Mouse (Mus musculus): ENCODE measurements around the gene Sema6b. TPM values are rescaled to one million over a fixed set of nuclear protein-coding genes. Genes with fewer than 3 reads are reported as not detected.

Sema6b gene
- polyA plus RNA-seq, 1 experiment from 2014 or later, result 2.5 TPM

- Histone ChIP-seq H3K4me1 (peaks cover 10% of the 10 kb centered on the region), H3K9me3 (peaks cover 10% of the 10 kb centered on the region), H3K27ac (no peak overlapping the region), H3K4me2 (no peak overlapping the region), H3K27me3 (peaks cover 44% of the 10 kb centered on the region), H3K9ac (no peak overlapping the region), H3K4me3 (no peak overlapping the region), H3K36me3 (peaks cover 28% of the 10 kb centered on the region; the same call in 1 of the 2 replicates)
- ATAC-seq (ENCODE audit: insufficient number of reproducible peaks, insufficient read depth, low FRiP score, low TSS enrichment, low read depth), result no peak
- 53% methylated on average over 11 of the region's 11 CpGs for WGBS
Measured at GRCm38 (mm10) chr17:56126175-56126574, 14.0 kb downstream of the Sema6b start.

- no peak for ATAC-seq (ENCODE audit: insufficient number of reproducible peaks, insufficient read depth, low FRiP score, low TSS enrichment, low read depth)
- WGBS, result 88% methylated on average over 4 of the region's 4 CpGs
- Histone ChIP-seq H3K9ac (no peak overlapping the region), H3K36me3 (peaks cover 21% of the 10 kb centered on the region; the same call in 1 of the 2 replicates), H3K27ac (no peak overlapping the region), H3K9me3 (peaks cover 10% of the 10 kb centered on the region), H3K4me2 (no peak overlapping the region), H3K4me3 (no peak overlapping the region), H3K4me1 (peaks cover 14% of the 10 kb centered on the region), H3K27me3 (peaks cover 53% of the 10 kb centered on the region)
Measured at GRCm38 (mm10) chr17:56125276-56125630, 14.9 kb downstream of the Sema6b start.

GRCm38 (mm10) chr17:56124377-56125275 lies 15.5 kb downstream of the Sema6b start:
- H3K27ac ChIP-seq, result no peak overlapping the region
- peaks cover 10% of the 10 kb centered on the region for H3K9me3 ChIP-seq
- ATAC-seq (ENCODE audit: insufficient number of reproducible peaks, insufficient read depth, low FRiP score, low TSS enrichment, low read depth), result no peak
- 10% methylated on average over 58 of the region's 59 CpGs for WGBS
- peaks cover 21% of the 10 kb centered on the region for H3K4me1 ChIP-seq
- peak overlapping the region; percentile 62 for H3K9ac ChIP-seq
- peak overlapping the region; percentile 41 for H3K4me3 ChIP-seq
- H3K27me3 ChIP-seq, result peaks cover 59% of the 10 kb centered on the region
- H3K4me2 ChIP-seq, result peak overlapping the region; percentile 72
- H3K36me3 ChIP-seq, result peaks cover 18% of the 10 kb centered on the region; the same call in 1 of the 2 replicates

GRCm38 (mm10) chr17:56123681-56124340 lies 16.3 kb downstream of the Sema6b start:
- peaks cover 68% of the 10 kb centered on the region for H3K27me3 ChIP-seq
- peak overlapping the region; percentile 72 for H3K4me2 ChIP-seq
- no peak overlapping the region for H3K27ac ChIP-seq
- H3K4me1 ChIP-seq, result peaks cover 22% of the 10 kb centered on the region
- peak overlapping the region; percentile 62 for H3K9ac ChIP-seq
- 45% methylated on average over 59 of the region's 59 CpGs for WGBS
- peaks cover 10% of the 10 kb centered on the region for H3K9me3 ChIP-seq
- H3K36me3 ChIP-seq, result peaks cover 18% of the 10 kb centered on the region; the same call in 1 of the 2 replicates
- no peak for ATAC-seq (ENCODE audit: insufficient number of reproducible peaks, insufficient read depth, low FRiP score, low TSS enrichment, low read depth)
- H3K4me3 ChIP-seq, result peak overlapping the region; percentile 41

- peaks cover 15% of the 10 kb centered on the region; the same call in 1 of the 2 replicates for H3K36me3 ChIP-seq
- peaks cover 22% of the 10 kb centered on the region for H3K4me1 ChIP-seq
- no peak overlapping the region for H3K4me2 ChIP-seq
- H3K4me3 ChIP-seq, result no peak overlapping the region
- H3K9ac ChIP-seq, result no peak overlapping the region
- WGBS, result 83% methylated on average over 12 of the region's 12 CpGs
- no peak overlapping the region for H3K27ac ChIP-seq
- H3K27me3 ChIP-seq, result peaks cover 74% of the 10 kb centered on the region
- ATAC-seq (ENCODE audit: insufficient number of reproducible peaks, insufficient read depth, low FRiP score, low TSS enrichment, low read depth), result no peak
- peaks cover 10% of the 10 kb centered on the region for H3K9me3 ChIP-seq
Measured at GRCm38 (mm10) chr17:56123161-56123560, 17.0 kb downstream of the Sema6b start.

GRCm38 (mm10) chr17:56121826-56122225 lies 18.3 kb downstream of the Sema6b start, which contains the start of gene Lrg1:
TSS of gene Lrg1 (minus strand) at chr17:56122001.
- H3K4me2 ChIP-seq, result no peak within 1 kb of the TSS
- peaks cover 27% of the 10 kb centered on the region for H3K4me1 ChIP-seq
- no peak for ATAC-seq (ENCODE audit: insufficient number of reproducible peaks, insufficient read depth, low FRiP score, low TSS enrichment, low read depth)
- peaks cover 13% of the 10 kb centered on the region; the same call in 1 of the 2 replicates for H3K36me3 ChIP-seq
- H3K27me3 ChIP-seq, result peaks cover 86% of the 10 kb centered on the region
- no peak within 1 kb of the TSS for H3K27ac ChIP-seq
- no peak within 1 kb of the TSS for H3K9ac ChIP-seq
- H3K9me3 ChIP-seq, result peaks cover 10% of the 10 kb centered on the region
- 60% methylated on average over 2 of the region's 2 CpGs for WGBS
- H3K4me3 ChIP-seq, result no peak within 1 kb of the TSS

- peak overlapping the region; percentile 40 for H3K4me2 ChIP-seq
- H3K4me1 ChIP-seq, result peaks cover 27% of the 10 kb centered on the region
- peak overlapping the region; percentile 22 for H3K4me3 ChIP-seq
- no peak overlapping the region for H3K27ac ChIP-seq
- 0 out of 2 replicates have a peak overlapping the region, but pooled peaks have one; percentile 21 for H3K9ac ChIP-seq
- H3K27me3 ChIP-seq, result peaks cover 94% of the 10 kb centered on the region
- peaks cover 13% of the 10 kb centered on the region; the same call in 1 of the 2 replicates for H3K36me3 ChIP-seq
- H3K9me3 ChIP-seq, result peaks cover 10% of the 10 kb centered on the region
- WGBS, result 6% methylated on average over 66 of the region's 66 CpGs
- no peak for ATAC-seq (ENCODE audit: insufficient number of reproducible peaks, insufficient read depth, low FRiP score, low TSS enrichment, low read depth)
Measured at GRCm38 (mm10) chr17:56119981-56120880, 19.9 kb downstream of the Sema6b start.

GRCm38 (mm10) chr17:56119431-56119830 lies 20.7 kb downstream of the Sema6b start:
- WGBS, result 47% methylated on average over 12 of the region's 12 CpGs
- Histone ChIP-seq H3K27ac (no peak overlapping the region), H3K9me3 (peaks cover 10% of the 10 kb centered on the region), H3K9ac (no peak overlapping the region), H3K4me3 (no peak overlapping the region), H3K4me2 (no peak overlapping the region), H3K27me3 (peaks cover 86% of the 10 kb centered on the region), H3K4me1 (peaks cover 24% of the 10 kb centered on the region), H3K36me3 (peaks cover 13% of the 10 kb centered on the region; the same call in 1 of the 2 replicates)
- ATAC-seq (ENCODE audit: insufficient number of reproducible peaks, insufficient read depth, low FRiP score, low TSS enrichment, low read depth), result no peak

- 0 out of 2 replicates have a peak within 1 kb of the TSS, but pooled peaks have one; percentile 44 for H3K9ac ChIP-seq
- WGBS, result 1% methylated on average over 27 of the region's 27 CpGs
- peaks cover 64% of the 10 kb centered on the region for H3K27me3 ChIP-seq
- H3K9me3 ChIP-seq, result peaks cover 2% of the 10 kb centered on the region
- H3K4me3 ChIP-seq, result peak within 1 kb of the TSS; percentile 36
- no peaks in the 10 kb centered on the region for H3K36me3 ChIP-seq
- peaks cover 17% of the 10 kb centered on the region for H3K4me1 ChIP-seq
- ATAC-seq (ENCODE audit: insufficient number of reproducible peaks, insufficient read depth, low FRiP score, low TSS enrichment, low read depth), result no peak
- peak within 1 kb of the TSS; percentile 59 for H3K4me2 ChIP-seq
- H3K27ac ChIP-seq, result no peak within 1 kb of the TSS
Measured at GRCm38 (mm10) chr17:56117251-56117710, 22.9 kb downstream of the Sema6b start, which contains the start of gene Plin5. TSS of gene Plin5 (minus strand) at chr17:56117596.

GRCm38 (mm10) chr17:56116193-56116592 lies 23.9 kb downstream of the Sema6b start:
- ATAC-seq (ENCODE audit: insufficient number of reproducible peaks, insufficient read depth, low FRiP score, low TSS enrichment, low read depth), result no peak
- 76% methylated on average over 10 of the region's 10 CpGs for WGBS
- Histone ChIP-seq H3K9me3 (no peaks in the 10 kb centered on the region), H3K4me2 (no peak overlapping the region), H3K36me3 (no peaks in the 10 kb centered on the region), H3K27me3 (peaks cover 53% of the 10 kb centered on the region), H3K27ac (no peak overlapping the region), H3K4me1 (peaks cover 17% of the 10 kb centered on the region), H3K9ac (no peak overlapping the region), H3K4me3 (no peak overlapping the region)
